Mouse (Mus musculus) cerebellum, adult 2 months (tissue): ENCODE data around the gene Glmp.

Source experiments
- CTCF ChIP-seq: fragments of 200-500 bp; IDR thresholded peaks from 2 replicates; pipeline ENCODE4 v1.5.1; 2011; ENCODE audit warnings: low read depth, mild to moderate bottlenecking, control low read depth, low read length, moderate library complexity, borderline replicate concordance; ENCODE audit not compliant: insufficient read depth
- POLR2A ChIP-seq: fragments of 200-500 bp; IDR thresholded peaks from 2 replicates; pipeline ENCODE4 v1.6.1; 2011; ENCODE audit warnings: low read length, control low read depth, borderline replicate concordance; ENCODE audit not compliant: insufficient read depth

- no peak for TF ChIP-seq POLR2A
- TF ChIP-seq CTCF: no peak
Observed at GRCm38 (mm10) chr3:88334902-88335435, 10.1 kb downstream of the Glmp start.
